Mouse (Mus musculus): ENCODE results near the gene Inpp5k.

DNA sequence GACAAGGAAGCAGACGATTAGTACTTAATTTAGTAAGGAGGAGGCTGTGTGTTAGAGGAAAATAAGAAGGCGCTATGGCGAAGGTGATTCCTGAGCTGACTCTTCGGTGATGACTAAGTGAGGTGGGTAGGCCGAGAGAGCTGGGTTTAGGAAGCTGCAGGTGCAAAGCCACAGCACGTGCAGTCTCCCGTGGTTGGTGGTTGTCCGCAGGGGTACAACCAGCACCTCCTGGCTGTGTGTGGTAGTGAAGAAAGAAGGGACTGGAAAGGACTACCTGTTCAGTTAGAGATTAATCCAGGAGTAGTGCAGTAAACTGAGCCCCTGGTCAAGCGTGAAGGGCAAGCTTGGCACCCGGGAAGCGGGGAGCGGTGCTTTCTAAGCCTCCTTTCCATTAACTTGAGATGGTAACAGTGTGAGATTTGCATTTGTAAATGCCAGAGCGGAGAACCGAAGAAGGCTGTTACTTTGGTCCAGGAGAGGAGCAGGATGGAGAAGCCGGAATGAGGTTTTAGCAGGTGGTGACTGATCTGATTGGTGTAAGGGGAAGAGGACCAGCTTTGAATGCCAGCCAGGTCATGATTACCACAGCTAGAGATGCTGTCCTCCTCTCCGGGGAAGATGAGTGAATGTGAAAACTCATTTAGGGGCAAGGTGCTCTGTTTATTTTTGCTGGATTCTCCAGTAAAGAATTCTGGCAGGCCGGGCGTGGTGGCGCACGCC is 21.6 kb downstream of the Inpp5k start:
- no peak for TF ChIP-seq CTCF (IDR thresholded peaks at IDR 0.05; ENCODE audit: borderline replicate concordance, insufficient read depth, low read length)
- TF ChIP-seq POLR2A (IDR thresholded peaks at IDR 0.05; ENCODE audit: low read depth, low read length), result no peak
